Mouse (Mus musculus) liver, adult (tissue): ENCODE results near the gene Trim47.

Source experiments
- GATA4 ChIP-seq: IDR thresholded peaks from 2 replicates; pipeline ENCODE4 v1.6.1; 2014; ENCODE audit warnings: mild to moderate bottlenecking, low read length; ENCODE audit not compliant: insufficient replicate concordance

Gene Trim47

DNA sequence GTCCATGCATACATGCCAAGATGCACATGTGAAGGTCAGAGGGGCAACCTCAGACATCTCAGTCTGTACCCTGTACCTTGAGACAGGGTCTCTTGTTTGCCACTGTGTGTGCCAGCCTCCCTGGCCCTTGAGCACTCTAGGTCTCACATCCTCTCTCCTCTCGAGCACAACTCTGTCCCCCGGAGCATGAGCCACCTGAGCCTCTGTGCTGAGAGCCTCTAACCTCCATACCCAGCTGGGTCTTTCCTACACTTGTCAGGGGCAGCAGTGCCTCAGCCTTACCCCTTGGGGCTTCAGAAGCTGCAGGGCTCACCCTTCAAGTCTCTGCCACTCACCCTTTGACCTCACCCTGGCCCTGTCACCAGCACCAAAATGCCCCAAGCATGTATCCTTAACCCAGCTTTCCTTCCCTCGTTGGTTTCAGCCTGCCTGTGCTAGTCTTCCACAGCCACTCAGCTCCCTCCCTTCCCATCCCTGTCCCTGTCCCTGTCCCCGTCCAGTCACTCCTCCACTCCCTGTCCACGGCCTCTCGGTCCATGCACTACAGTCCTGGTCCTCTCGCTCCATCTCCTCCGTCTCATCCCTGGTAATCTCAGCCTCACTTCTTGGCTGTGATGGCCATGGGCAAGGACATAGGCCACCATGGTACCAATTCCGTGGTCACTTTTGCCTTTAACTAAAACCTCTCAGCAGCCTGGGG lies 2.2 kb upstream of the Trim47 start:
- TF ChIP-seq GATA4 = no peak

DNA sequence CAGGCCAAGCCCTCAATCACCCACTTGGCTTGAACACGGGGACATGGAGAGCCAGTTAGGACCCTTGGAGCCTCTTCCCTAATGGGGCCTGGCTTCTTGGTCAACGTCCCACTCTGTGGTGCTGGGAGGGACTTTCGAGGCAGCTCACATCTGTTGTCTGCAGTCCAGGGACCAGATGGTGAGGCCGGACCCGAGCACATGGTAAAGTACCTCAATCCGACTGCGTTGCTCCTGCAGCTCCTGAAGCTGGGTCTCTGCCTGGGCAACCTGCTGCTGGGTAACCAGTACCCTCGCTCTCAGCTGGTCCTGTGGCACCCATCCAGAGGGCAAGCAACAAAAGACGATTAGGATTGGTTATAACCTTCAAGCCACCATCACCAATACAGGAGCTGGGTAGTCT lies 976 bp upstream of the Trim47 start:
- TF ChIP-seq GATA4 = no peak

DNA sequence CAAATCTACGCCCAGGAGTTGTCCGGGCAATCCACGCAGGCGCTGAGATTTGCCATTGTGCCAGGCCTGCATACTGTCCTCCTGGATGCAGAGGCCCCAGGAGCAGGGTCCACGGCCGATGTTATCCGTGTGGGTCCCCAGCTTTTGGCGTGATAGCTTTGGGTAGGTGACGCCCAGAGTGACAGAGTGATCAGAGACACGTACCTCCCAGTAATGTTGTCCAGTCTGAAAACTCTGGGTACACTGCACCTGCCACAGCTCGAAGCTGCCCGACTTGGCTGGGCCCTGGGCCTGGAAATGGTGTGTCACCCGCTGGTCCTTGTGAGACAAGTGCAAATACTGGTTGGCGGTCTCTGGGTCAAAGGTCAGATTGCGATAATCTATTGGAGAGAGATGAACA lies 749 bp downstream of the Trim47 start:
- TF ChIP-seq GATA4 = no peak

DNA sequence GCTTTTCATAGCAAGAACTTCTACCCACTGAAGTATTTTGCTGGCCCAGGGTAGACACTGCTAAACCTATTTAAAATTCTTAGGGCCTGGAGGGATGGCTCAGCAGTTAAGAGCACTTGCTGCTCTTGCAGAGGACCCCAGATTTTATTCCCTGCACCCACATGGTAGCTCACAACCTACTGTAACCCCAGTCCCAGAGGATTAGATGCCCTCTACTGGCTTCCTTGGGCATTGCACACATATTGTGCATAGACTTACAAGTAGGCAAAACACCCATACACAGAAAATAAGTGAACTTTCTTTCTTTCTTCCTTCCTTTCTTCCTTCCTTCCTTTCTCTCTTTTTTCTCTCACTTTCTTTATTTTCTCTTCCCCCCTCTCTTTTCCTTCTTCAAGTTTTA lies 9.2 kb downstream of the Trim47 start:
- TF ChIP-seq GATA4 = no peak

DNA sequence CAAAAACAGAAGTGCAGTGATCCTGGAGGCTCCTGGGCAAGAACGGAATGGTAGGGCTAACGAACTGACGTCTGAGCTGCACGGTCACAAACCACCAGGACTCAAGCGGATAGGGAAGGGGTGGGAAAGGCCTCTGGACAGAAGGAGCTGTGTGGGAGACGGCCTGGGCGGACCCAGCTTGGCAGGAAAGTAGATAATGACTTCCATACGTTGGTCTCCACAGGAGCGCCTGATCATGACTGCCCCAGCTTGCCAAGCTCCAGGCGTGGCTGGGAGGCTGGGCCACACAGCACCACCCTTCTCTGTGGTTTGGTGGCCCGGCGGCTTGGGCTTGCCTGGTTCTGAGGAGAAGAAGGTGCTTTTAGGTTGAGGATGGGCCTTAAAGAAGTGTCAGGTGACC lies 9.8 kb downstream of the Trim47 start:
- TF ChIP-seq GATA4 = no peak

DNA sequence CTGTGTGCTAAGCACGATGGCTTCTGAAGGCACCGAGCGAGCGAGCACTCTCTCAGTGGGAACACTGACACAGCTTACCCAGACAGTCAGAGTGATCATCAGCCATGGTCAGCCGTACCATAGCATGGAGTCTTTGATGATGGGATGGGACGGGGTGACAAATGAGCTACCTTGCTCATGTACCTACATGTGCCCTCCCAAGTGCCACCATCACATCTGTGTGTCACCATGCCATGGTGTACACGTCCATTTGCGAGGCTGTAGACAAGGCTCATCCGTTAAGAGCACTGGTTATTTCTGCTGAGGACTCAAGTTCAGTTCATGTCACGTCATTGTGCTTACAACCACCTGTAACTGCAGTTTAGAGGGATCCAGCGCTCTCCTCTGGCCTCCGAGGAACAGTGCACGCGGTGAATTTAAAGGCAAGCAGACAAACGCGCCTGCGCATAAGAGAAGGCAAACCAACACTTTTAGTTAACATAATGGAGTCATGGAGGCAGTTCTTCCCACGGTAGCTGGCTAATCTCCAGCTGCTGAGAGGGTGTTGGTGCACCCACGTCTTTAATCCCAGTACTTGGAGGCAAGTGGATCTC lies 15.3 kb downstream of the Trim47 start:
- no peak for TF ChIP-seq GATA4

DNA sequence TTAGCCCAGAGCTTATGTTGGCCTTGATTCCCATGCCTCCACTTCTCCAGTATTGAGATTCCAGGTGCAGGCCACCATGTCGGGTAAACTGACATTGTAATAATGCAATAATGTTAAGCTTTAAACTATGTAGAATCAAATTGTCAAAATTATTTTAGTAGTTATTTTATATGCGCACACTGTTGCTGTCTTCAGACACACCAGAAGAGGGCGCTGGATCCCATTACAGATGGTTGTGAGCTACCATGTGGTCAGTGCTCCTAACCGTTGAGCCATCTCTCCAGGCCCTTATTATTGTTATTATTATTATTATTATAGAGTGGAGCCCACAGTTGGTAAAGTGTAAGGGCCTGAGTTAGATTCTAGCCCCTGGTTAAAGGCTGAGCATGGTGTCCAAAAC lies 15.9 kb downstream of the Trim47 start:
- no peak for TF ChIP-seq GATA4

DNA sequence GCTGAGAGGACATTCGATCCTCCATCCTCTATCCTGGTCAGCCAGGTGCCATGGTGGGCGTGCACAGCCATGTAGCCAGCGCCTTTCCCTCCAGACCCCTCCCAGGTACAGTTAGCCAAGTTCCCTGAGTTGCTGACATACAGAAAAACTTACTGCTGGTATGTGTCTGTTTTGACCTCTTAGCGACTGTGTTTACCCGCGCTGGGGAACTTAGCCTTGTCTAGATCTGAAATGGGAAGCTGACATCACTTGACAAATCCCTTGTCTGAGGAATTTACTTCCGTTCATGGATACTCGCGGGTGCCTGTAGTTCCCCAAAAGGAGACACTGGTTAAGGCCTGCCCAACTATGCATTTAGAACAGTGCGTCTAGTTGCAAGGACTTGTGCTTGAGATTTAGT lies 16.5 kb downstream of the Trim47 start:
- TF ChIP-seq GATA4 = no peak

DNA sequence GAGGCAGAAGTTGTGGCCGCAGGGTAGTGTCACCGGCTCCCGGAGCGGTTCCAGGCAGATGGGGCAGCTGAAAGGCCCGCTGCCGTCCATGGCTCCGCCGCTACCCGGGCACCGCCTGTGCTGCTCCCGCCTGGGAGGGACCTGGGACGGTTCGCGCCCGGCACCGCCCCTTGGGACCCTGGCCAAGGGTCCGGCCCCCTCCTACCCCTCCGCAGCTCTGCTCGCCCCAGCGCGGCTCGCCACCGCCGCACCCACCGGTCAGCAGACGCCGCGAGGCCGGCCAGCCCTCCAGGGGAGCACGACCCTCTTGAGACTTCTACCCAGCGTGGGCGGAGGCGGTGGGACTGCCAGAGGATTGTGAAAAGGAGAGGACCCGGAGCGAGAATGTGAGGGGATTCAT lies 16.9 kb downstream of the Trim47 start:
- TF ChIP-seq GATA4 = peak; percentile 6; the same call in 1 of the 2 replicates

DNA sequence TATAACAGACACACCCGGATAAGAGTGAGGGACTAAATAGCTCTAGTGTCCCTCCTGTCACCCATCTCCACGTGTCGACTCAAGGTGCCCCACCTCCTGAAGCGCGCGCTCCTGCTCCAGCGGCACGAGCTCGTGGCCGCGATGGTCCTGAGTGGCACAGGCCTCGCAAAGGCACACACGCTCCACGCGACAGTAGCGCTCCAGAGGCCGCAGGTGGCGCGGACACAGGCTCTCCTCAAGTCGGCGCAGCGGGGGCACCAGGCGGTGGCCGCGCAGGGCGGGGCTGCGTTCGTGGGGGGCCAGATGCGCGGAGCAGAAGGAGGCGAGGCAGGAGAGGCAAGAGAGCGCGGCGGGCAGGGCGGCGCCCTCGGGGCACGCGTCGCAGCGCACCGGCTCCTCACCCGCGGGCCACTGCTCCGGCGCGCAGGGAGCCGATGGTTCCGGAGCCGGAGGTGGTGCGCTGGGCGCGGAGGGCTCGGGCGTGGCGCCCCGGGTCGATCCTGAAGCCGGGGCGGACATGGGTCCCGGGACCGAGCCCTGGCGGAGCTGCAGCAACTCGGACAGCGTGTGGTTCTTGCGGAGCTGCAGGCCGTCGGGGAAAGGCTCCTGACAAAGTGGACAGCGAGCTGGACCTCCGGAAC lies 17.4 kb downstream of the Trim47 start:
- TF ChIP-seq GATA4 = no peak

DNA sequence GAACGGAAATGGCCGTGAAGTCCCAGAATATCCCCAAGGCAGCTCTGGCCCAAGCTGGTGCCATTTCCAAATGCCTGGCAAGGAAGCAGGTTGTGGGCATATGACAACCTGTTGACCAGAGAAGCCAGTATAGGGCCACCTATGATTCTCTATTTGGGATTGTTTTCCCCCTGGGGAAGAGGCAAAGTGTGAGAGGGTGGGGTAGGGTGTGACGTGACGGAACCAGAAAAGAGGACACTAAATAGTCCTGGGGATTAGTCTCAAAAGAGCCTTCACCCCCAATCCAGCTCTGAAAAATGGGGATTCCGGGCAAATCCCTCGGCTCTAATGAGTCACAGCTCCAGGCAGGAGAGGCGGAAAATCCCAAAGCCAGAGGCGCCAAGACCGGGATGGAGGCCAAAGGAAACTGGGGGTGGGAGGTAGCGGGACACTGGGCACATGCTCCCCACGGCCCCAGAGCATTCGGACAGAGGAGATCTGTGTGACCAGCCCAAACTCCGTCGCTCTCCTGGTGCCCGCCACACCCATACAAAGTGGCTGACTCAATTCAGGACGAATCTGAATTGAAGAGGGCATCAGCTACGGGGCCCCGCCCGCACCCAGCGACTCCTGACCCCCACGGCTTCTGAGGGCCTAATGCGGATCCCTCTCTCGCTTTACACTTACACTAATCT lies 18.4 kb downstream of the Trim47 start:
- no peak for TF ChIP-seq GATA4

DNA sequence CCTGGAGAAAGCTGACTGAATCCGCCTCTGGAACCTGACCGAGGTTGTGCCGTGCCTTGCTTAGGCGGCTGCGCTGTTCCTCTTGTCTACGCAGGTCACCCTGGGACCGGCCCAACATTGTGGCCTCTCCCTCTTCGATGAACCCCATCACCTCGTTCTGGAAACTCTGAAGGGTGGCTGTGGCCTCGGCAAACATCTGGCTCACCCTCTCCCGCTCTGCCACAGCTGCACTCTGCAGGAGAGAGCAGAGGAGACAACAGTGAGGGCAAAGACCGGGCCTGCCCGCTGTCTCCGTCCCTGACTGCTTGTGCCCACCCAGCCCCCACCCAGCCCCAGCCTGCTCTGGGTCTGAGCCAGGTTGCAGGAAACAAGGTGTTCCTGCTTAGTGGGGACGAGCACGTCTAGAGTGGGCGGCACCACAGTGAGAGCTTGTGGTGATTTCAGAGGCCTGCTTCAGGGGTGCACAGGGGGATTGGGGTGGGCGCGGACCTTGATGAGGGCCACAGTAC lies 19.2 kb downstream of the Trim47 start:
- no peak for TF ChIP-seq GATA4

DNA sequence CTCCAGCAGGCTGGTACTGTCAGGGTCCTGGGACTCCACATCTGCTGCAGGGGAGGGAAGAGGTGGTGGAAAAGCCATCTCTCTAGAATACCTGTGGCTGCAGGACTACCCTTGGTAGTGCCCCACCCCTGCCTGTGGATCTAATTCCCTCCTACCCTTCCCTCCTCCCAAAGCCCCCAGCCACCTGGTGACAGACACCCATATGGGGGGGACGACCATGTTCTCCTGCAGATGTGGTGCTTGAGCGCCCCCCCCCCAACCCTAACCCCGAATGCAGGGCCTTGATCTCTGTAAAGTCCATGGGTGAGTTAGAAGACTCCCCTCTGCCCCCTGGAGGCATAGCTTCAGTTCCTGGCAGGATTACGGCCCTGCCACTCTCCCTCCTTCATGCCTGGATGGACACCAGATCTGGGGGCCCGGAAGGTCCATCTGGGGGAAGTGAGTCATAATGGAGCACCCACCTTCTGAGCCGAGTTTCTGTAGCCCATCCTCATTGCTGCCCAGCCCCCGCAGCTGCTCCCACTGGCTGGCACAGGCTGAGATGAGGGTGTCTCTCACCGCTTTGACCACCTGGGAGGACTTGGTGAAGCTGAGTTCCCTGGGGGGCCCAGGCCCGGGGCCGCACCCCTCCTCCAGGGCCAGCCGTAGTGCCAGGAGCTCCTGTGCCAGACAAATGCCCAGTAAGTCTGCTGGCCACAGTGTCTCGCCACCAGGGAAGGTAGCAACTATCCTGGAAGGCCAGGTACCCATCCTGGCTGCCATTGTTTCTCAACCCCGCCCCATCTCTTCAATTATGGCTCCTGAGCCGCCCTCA lies 19.8 kb downstream of the Trim47 start:
- TF ChIP-seq GATA4 = no peak

DNA sequence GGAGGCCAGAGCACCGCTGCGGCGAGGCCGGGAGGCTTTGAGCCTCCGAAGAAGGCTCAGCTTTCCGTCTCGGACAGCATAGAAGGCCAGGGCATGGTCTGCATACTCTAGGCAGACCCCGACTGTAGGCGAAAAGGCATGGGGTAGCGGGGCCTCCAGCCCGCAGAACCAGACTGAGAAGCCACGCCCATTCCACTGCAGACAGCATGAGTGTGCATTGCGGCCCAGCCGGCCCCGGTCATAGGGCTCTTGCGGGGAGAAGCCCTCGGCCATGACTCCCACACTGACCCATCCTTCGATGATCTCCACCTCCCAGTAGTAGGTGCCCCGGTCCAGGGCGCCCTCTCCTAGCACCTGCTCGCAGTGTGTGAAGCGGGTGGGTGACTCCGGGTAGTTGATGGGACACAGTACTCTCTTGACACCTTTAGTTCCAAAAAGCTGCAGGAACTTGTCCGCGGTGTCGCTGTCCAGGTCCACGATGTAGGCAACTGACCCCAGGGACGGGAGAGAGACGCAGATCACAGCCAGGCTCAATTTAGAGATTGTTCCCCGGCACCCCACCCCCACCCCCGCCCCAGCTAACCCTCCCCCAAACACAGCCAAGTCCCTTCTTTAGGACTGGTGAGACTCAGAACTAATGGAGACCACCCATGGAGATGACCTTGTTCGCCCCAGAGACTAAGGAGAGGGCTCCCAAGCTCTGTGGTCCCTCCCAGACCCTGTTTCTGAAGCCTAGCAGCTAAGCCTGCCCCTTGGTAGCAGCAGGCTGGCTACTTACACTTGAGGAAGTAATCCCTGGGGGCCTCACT lies 20.7 kb downstream of the Trim47 start:
- no peak for TF ChIP-seq GATA4
